Mouse (Mus musculus) lung, embryonic 14.5 days (tissue): Measurements from ENCODE around the gene Prkch. TPM values are rescaled to one million over a fixed set of nuclear protein-coding genes. Genes with fewer than 3 reads are reported as not detected.
"Not testable (repeated sequence)": the region's sequence is repeated elsewhere in the genome, so short reads cannot be mapped to it uniquely, and the experiment has no call there.

Source experiments
- ATAC-seq: fragments of 200-750 bp; cut with Nextera tagmentation; 2 replicates; pipeline ENCODE4 v1.8.0; 2017; ENCODE audit warnings: mild to moderate bottlenecking, moderate TSS enrichment, moderate library complexity; ENCODE audit not compliant: insufficient read depth
- DNase-seq: peaks from one replicate; pipeline ENCODE4 v3.0.0-alpha.2; 2015
- H3K27ac ChIP-seq: fragments of 300-500 bp; sonication (generic); 2 replicates; pipeline ENCODE4 v1.5.1; 2014; ENCODE audit warnings: low read depth, mild to moderate bottlenecking, moderate library complexity
- H3K27me3 ChIP-seq: fragments of 300-500 bp; sonication (generic); 2 replicates; pipeline ENCODE4 v1.6.1; 2014; ENCODE audit warnings: low read length, control low read depth; ENCODE audit not compliant: insufficient read depth
- H3K36me3 ChIP-seq: fragments of 300-500 bp; sonication (generic); 2 replicates; pipeline ENCODE4 v1.6.1; 2014; ENCODE audit warnings: control low read depth; ENCODE audit not compliant: insufficient read depth
- H3K4me1 ChIP-seq: fragments of 300-500 bp; sonication (generic); 2 replicates; pipeline ENCODE4 v1.6.1; 2014; ENCODE audit warnings: antibody characterized with exemption, control low read depth; ENCODE audit not compliant: insufficient read depth
- H3K4me2 ChIP-seq: fragments of 300-500 bp; sonication (generic); 2 replicates; pipeline ENCODE4 v1.6.1; 2014; ENCODE audit warnings: mild to moderate bottlenecking
- H3K4me3 ChIP-seq: fragments of 300-500 bp; sonication (generic); 2 replicates; pipeline ENCODE4 v1.5.1; 2014; ENCODE audit warnings: low read depth, low read length
- H3K9ac ChIP-seq: fragments of 300-500 bp; sonication (generic); 2 replicates; pipeline ENCODE4 v1.6.1; 2014
- H3K9me3 ChIP-seq: fragments of 300-500 bp; sonication (generic); 2 replicates; pipeline ENCODE4 v1.6.1; 2016; ENCODE audit warnings: low read depth, low read length, control low read depth
- CTCF ChIP-seq: IDR thresholded peaks from 2 replicates; pipeline ENCODE4 v1.5.1; 2016; ENCODE audit warnings: antibody characterized with exemption, low read depth
- WGBS: fragments of 180-500 bp; shearing (Covaris S2); extraction: QIAGEN DNeasy Blood & Tissue Kit; methylation state at CpG from one replicate; pipeline ENCODE4 v1.1.7; 2014; 5-methylcytosine and 5-hydroxymethylcytosine counted together
- polyA plus RNA-seq: library from polyadenylated mRNA; unstranded; fragments of >200 nt; fragmentation: Nextera tagmentation; extraction: Ambion mirVana; gene quantifications from 2 replicates; pipeline ENCODE4 v1.2.1, GENCODE M21; 2014

Prkch gene
- polyA plus RNA-seq, result 16.2 and 18.0 TPM in 2 replicates

DNA sequence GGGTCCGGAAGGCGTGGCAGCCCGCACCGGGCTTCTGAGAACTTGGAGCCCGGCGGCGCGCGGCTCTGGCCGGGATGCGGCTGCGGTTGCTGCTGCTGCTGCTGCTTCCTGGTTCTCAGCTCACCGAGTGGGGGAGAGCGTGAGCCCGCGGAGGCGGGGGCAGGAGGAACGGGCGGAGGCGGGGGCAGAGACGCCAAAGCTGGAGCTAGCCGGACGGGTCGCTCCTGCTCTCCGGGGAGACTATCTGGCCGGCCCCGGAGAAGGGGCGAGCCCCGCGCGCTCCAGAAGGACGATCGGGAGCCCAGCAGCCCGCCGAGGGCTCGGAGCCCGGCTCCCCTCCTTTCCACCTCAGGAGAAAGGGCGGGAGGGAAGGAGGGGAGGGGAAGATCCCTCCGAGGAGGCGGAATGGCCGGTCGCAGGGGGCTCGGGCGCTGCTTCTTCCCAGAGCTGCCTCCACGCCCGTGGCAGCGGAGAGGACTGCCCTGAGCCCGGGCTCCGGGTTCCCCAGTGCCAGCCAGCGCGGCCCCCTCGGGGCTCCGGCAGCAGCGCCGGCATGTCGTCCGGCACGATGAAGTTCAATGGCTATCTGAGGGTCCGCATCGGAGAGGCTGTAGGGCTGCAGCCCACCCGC is at the start of gene Prkch:
Gene Prkch, plus strand, starts transcription at position 187 of the 631 bp plus-strand sequence.
- under 1% methylated on average over 57 of the region's 61 CpGs for WGBS
- Histone ChIP-seq H3K4me2 (peak within 1 kb of the TSS; percentile 91), H3K9me3 (no peaks in the 10 kb centered on the region), H3K4me3 (peak within 1 kb of the TSS; percentile 70), H3K36me3 (no peaks in the 10 kb centered on the region), H3K27me3 (peaks cover 13% of the 10 kb centered on the region), H3K27ac (peak within 1 kb of the TSS; percentile 88), H3K4me1 (0 out of 2 replicates have a peak, but pooled peaks cover 3% of the 10 kb centered on the region), H3K9ac (peak within 1 kb of the TSS; percentile 80)
- DNase-seq (peak; percentile 91), ATAC-seq (peak; percentile 92)
- peak; percentile 56 for TF ChIP-seq CTCF

GRCm38 (mm10) chr12:73537499-73538138 is 47.0 kb upstream of the Prkch start:
- peak; percentile 38 for TF ChIP-seq CTCF
- Histone ChIP-seq H3K4me3 (no peak overlapping the region; the same call in 1 of the 2 replicates), H3K9ac (no peak overlapping the region), H3K36me3 (no peaks in the 10 kb centered on the region), H3K27me3 (no peaks in the 10 kb centered on the region; the same call in 1 of the 2 replicates), H3K9me3 (no peaks in the 10 kb centered on the region), H3K27ac (no peak overlapping the region), H3K4me2 (peak overlapping the region; percentile 47), H3K4me1 (no peaks in the 10 kb centered on the region)
- 23% methylated on average over 17 of the region's 17 CpGs for WGBS
- DNase-seq, result peak; percentile 49
- peak; percentile 56; the same call in 1 of the 2 replicates for ATAC-seq

DNA sequence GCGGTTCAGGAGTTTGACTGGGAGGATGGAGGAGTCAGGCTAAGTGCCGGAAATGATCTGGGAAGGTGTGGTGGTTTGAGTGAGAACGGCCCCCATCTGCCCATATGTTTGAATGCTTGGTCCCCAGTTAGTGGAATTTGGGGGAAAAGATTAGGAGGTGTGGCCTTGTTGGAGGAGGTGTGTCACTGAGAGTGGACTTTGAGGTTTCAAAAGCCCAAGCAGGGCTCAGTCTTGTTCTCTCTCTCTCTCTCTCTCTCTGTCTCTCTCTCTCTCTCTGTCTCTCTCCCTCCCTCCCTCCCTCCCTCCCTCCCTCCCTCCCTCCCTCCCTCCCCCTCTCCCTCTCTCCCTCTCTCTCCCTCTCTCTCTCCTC is 46.5 kb upstream of the Prkch start:
- not testable (repeated sequence) for H3K9me3 ChIP-seq, H3K27ac ChIP-seq, DNase-seq, ATAC-seq, H3K4me1 ChIP-seq, H3K36me3 ChIP-seq, H3K4me3 ChIP-seq, H3K27me3 ChIP-seq, H3K9ac ChIP-seq
- peak overlapping the region; percentile 47 for H3K4me2 ChIP-seq
- WGBS, result 36% methylated on average over 3 of the region's 3 CpGs

DNA sequence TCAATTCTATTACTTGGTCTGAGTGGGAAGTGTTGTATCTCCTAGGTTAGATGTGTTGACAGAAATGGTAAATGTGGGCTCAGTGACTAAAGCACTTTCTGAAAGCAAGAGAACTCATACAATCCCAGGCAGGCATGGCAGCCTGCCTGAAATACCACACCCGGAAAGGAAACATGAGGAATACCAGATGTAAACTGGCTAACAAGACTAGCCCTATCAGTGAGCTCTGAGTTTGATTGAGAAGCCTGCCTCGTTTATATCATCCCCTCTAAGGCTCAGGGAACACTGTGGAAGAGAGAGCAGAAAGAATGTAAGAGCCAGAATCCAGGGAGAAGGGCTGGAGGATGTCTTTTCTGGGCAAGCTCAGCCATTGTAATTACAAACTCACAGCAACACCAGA is 45.4 kb upstream of the Prkch start:
- Histone ChIP-seq H3K36me3 (no peaks in the 10 kb centered on the region), H3K27ac (no peak overlapping the region), H3K4me1 (no peaks in the 10 kb centered on the region), H3K4me2 (no peak overlapping the region), H3K9ac (no peak overlapping the region), H3K4me3 (no peak overlapping the region), H3K27me3 (peaks cover 12% of the 10 kb centered on the region), H3K9me3 (no peaks in the 10 kb centered on the region)
- WGBS, result 6% methylated on average over 2 of the region's 2 CpGs
- no peak for ATAC-seq
- peak; percentile 62 for DNase-seq
- no peak for TF ChIP-seq CTCF

DNA sequence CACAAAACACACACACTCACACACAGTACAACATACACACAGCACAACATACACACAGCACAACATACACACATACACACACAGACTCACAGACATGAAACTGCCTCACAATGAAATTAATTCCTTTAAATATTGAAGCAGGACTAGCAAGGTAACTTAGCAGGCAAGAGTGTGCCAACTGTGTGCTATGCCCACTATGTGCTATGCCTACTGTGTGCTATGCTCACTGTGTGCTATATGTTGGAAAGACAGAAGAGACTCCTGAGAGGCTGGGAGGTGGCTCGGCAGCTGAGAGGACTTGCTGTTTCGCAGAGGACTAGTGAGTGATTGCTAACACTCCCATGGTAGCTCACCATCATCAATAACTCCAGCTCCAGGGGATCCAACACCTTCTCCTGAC is 44.2 kb upstream of the Prkch start:
- H3K27me3 ChIP-seq, result peaks cover 24% of the 10 kb centered on the region
- DNase-seq, result no peak
- TF ChIP-seq CTCF, result no peak
- no peaks in the 10 kb centered on the region for H3K9me3 ChIP-seq
- 85% methylated on average over 2 of the region's 2 CpGs for WGBS
- H3K4me1 ChIP-seq, result no peaks in the 10 kb centered on the region
- no peak overlapping the region for H3K4me3 ChIP-seq
- no peak for ATAC-seq
- no peak overlapping the region for H3K27ac ChIP-seq
- H3K4me2 ChIP-seq, result no peak overlapping the region
- H3K9ac ChIP-seq, result no peak overlapping the region
- no peaks in the 10 kb centered on the region for H3K36me3 ChIP-seq

DNA sequence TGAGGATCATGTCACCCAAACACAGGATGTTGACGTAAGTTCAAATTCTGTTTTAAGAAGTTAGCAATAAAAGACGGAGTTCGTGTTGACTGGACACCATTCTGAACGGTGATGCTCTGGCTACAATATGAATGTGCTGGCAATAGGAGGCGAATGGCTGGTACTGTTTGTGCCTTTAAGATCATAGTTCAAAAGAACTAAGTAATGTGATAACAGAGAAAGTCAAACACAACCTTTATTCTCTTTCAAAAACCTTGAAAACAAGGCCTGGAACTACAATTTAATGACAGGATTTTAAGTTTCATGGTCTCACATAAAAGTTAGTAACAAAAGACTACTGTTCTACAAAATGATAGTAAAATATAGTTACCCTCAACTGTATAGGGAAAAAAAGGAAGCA is 41.4 kb upstream of the Prkch start:
- Histone ChIP-seq H3K4me1 (no peaks in the 10 kb centered on the region), H3K4me2 (no peak overlapping the region), H3K27ac (no peak overlapping the region), H3K36me3 (no peaks in the 10 kb centered on the region), H3K4me3 (no peak overlapping the region), H3K27me3 (peaks cover 50% of the 10 kb centered on the region), H3K9ac (no peak overlapping the region), H3K9me3 (no peaks in the 10 kb centered on the region)
- no peak for ATAC-seq
- WGBS, result 70% methylated on average over 5 of the region's 5 CpGs
- TF ChIP-seq CTCF, result no peak
- DNase-seq, result no peak

DNA sequence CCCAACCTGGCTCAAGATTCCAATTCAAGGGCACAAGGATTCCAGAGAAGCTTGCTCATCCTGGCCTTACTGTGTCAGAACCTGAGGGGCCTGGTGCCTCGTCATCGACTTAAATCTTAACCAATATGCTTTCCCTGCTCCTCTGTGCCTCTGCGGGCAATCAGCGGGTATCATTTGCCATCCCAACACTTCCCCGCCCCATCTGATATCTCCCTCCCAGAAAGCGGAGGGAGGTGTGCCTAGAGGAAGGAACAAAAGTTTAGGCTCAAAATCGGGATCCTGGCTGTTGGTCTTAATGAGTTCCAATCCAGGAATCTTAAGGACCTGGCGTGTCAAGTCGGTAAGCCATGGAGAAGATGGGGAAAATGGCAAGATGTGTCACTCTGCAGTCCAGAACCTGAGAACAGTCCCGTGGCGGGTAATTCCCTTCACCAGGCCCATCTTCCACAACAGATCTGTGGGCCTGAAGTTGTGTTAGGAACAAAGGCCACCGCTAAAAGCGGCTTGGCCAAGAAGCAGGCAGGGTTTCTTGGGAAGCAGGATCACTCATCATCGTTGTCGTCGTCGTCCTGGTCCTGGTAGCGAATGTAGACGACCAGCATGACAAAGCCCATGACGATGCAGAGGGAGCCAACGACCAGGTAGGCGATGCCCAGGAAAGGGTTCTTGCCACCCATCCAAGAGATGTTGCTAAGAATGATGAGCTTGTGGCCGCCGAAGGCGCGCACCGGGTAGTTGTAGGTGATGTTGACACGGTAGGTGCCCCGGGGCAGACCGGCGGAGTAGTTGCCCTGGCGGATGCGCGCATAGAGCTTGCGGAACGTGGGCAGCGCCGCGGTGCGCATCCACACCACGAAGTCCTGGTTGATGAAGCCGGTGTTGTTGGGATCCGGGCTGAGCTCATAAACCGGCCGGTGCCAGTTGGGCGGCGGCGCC is 39.6 kb upstream of the Prkch start:
- H3K36me3 ChIP-seq, result no peaks in the 10 kb centered on the region
- no peaks in the 10 kb centered on the region for H3K4me1 ChIP-seq
- 11% methylated on average over 48 of the region's 48 CpGs for WGBS
- no peak overlapping the region for H3K27ac ChIP-seq
- H3K9me3 ChIP-seq, result no peaks in the 10 kb centered on the region
- no peak for DNase-seq
- ATAC-seq, result peak; percentile 21; the same call in 1 of the 2 replicates
- no peak for TF ChIP-seq CTCF
- peaks cover 65% of the 10 kb centered on the region for H3K27me3 ChIP-seq
- H3K4me2 ChIP-seq, result peak overlapping the region; percentile 69
- peak overlapping the region; percentile 38 for H3K9ac ChIP-seq
- H3K4me3 ChIP-seq, result peak overlapping the region; percentile 42
